Mouse (Mus musculus): ENCODE measurements around the gene Tnfrsf13c. TPM values are rescaled to one million over a fixed set of nuclear protein-coding genes. Genes with fewer than 3 reads are reported as not detected.

Tnfrsf13c gene
- polyA plus RNA-seq, 1 experiment from 2014 or later = not detected

- peak; percentile 93 for ATAC-seq
- Histone ChIP-seq H3K4me2 (replicated peaks; ENCODE audit: low read depth) (peak within 1 kb of the TSS; percentile 90), H3K4me3 (ENCODE audit: low read depth, low read length) (peak within 1 kb of the TSS; percentile 63), H3K9ac (ENCODE audit: low read depth, low read length) (peak within 1 kb of the TSS; percentile 43; the same call in 1 of the 2 replicates), H3K9me3 (ENCODE audit: control insufficient read depth) (no peaks in the 10 kb centered on the region), H3K27me3 (replicated peaks; ENCODE audit: control insufficient read depth, insufficient read depth, low read length) (no peaks in the 10 kb centered on the region), H3K36me3 (ENCODE audit: control insufficient read depth, insufficient read depth) (no peaks in the 10 kb centered on the region), H3K4me1 (replicated peaks; ENCODE audit: control insufficient read depth, insufficient read depth, low read length) (0 out of 2 replicates have a peak, but pooled peaks cover 2% of the 10 kb centered on the region), H3K27ac (ENCODE audit: low read depth, low read length) (no peak within 1 kb of the TSS)
- TF ChIP-seq CTCF (IDR thresholded peaks at IDR 0.05; ENCODE audit: low read depth) = no peak
- under 1% methylated on average over 65 of the region's 65 CpGs for WGBS
Observed at GRCm38 (mm10) chr15:82244115-82244804, 20.1 kb upstream of the Tnfrsf13c start, which contains the start of gene Cenpm. Gene Cenpm, minus strand, starts transcription at chr15:82244748.

- H3K27ac ChIP-seq (ENCODE audit: low read depth, low read length) = no peak overlapping the region
- 7% methylated on average over 12 of the region's 12 CpGs for WGBS
Observed at GRCm38 (mm10) chr15:82243742-82244114, 19.6 kb upstream of the Tnfrsf13c start.

GRCm38 (mm10) chr15:82243311-82243710, 19.1 kb upstream of the Tnfrsf13c start:
- H3K36me3 ChIP-seq (ENCODE audit: control insufficient read depth, insufficient read depth) = no peaks in the 10 kb centered on the region
- WGBS = 72% methylated on average over 3 of the region's 3 CpGs
- H3K9me3 ChIP-seq (ENCODE audit: control insufficient read depth) = no peaks in the 10 kb centered on the region
- TF ChIP-seq CTCF (IDR thresholded peaks at IDR 0.05; ENCODE audit: low read depth) = no peak
- H3K4me1 ChIP-seq (replicated peaks; ENCODE audit: control insufficient read depth, insufficient read depth, low read length) = 0 out of 2 replicates have a peak, but pooled peaks cover 2% of the 10 kb centered on the region
- H3K9ac ChIP-seq (ENCODE audit: low read depth, low read length) = no peak overlapping the region
- H3K4me2 ChIP-seq (replicated peaks; ENCODE audit: low read depth) = peak overlapping the region; percentile 90
- no peaks in the 10 kb centered on the region for H3K27me3 ChIP-seq (replicated peaks; ENCODE audit: control insufficient read depth, insufficient read depth, low read length)
- peak overlapping the region; percentile 63 for H3K4me3 ChIP-seq (ENCODE audit: low read depth, low read length)
- ATAC-seq = no peak
- no peak overlapping the region for H3K27ac ChIP-seq (ENCODE audit: low read depth, low read length)

More at GRCm38 (mm10) chr15:82243742-82244114, 19.6 kb upstream of the Tnfrsf13c start:
- H3K9me3 ChIP-seq (ENCODE audit: control insufficient read depth) = no peaks in the 10 kb centered on the region
- no peaks in the 10 kb centered on the region for H3K27me3 ChIP-seq (replicated peaks; ENCODE audit: control insufficient read depth, insufficient read depth, low read length)
- peak overlapping the region; percentile 90 for H3K4me2 ChIP-seq (replicated peaks; ENCODE audit: low read depth)
- peak overlapping the region; percentile 43; the same call in 1 of the 2 replicates for H3K9ac ChIP-seq (ENCODE audit: low read depth, low read length)
- no peaks in the 10 kb centered on the region for H3K36me3 ChIP-seq (ENCODE audit: control insufficient read depth, insufficient read depth)
- TF ChIP-seq CTCF (IDR thresholded peaks at IDR 0.05; ENCODE audit: low read depth) = no peak
- 0 out of 2 replicates have a peak, but pooled peaks cover 2% of the 10 kb centered on the region for H3K4me1 ChIP-seq (replicated peaks; ENCODE audit: control insufficient read depth, insufficient read depth, low read length)
- ATAC-seq = no peak
- peak overlapping the region; percentile 63 for H3K4me3 ChIP-seq (ENCODE audit: low read depth, low read length)

GRCm38 (mm10) chr15:82236565-82236964, 12.4 kb upstream of the Tnfrsf13c start:
- no peak overlapping the region for H3K4me3 ChIP-seq (ENCODE audit: low read depth, low read length)
- no peaks in the 10 kb centered on the region for H3K4me1 ChIP-seq (replicated peaks; ENCODE audit: control insufficient read depth, insufficient read depth, low read length)
- H3K4me2 ChIP-seq (replicated peaks; ENCODE audit: low read depth) = no peak overlapping the region
- peak; percentile 46 for ATAC-seq
- H3K9me3 ChIP-seq (ENCODE audit: control insufficient read depth) = no peaks in the 10 kb centered on the region
- 18% methylated on average over 5 of the region's 5 CpGs for WGBS
- no peaks in the 10 kb centered on the region for H3K27me3 ChIP-seq (replicated peaks; ENCODE audit: control insufficient read depth, insufficient read depth, low read length)
- no peaks in the 10 kb centered on the region for H3K36me3 ChIP-seq (ENCODE audit: control insufficient read depth, insufficient read depth)
- H3K27ac ChIP-seq (ENCODE audit: low read depth, low read length) = no peak overlapping the region
- H3K9ac ChIP-seq (ENCODE audit: low read depth, low read length) = no peak overlapping the region
- TF ChIP-seq CTCF (IDR thresholded peaks at IDR 0.05; ENCODE audit: low read depth) = peak; percentile 97

GRCm38 (mm10) chr15:82235661-82236060, 11.5 kb upstream of the Tnfrsf13c start:
- Histone ChIP-seq H3K4me2 (replicated peaks; ENCODE audit: low read depth) (no peak overlapping the region), H3K4me1 (replicated peaks; ENCODE audit: control insufficient read depth, insufficient read depth, low read length) (no peaks in the 10 kb centered on the region), H3K9ac (ENCODE audit: low read depth, low read length) (no peak overlapping the region), H3K36me3 (ENCODE audit: control insufficient read depth, insufficient read depth) (no peaks in the 10 kb centered on the region), H3K9me3 (ENCODE audit: control insufficient read depth) (no peaks in the 10 kb centered on the region), H3K4me3 (ENCODE audit: low read depth, low read length) (no peak overlapping the region), H3K27ac (ENCODE audit: low read depth, low read length) (no peak overlapping the region), H3K27me3 (replicated peaks; ENCODE audit: control insufficient read depth, insufficient read depth, low read length) (no peaks in the 10 kb centered on the region)
- ATAC-seq = no peak
- TF ChIP-seq CTCF (IDR thresholded peaks at IDR 0.05; ENCODE audit: low read depth) = no peak
- 76% methylated on average over 10 of the region's 10 CpGs for WGBS

GRCm38 (mm10) chr15:82232651-82233050, 8.5 kb upstream of the Tnfrsf13c start:
- Histone ChIP-seq H3K4me2 (replicated peaks; ENCODE audit: low read depth) (no peak overlapping the region), H3K27ac (ENCODE audit: low read depth, low read length) (no peak overlapping the region), H3K4me3 (ENCODE audit: low read depth, low read length) (no peak overlapping the region), H3K9me3 (ENCODE audit: control insufficient read depth) (no peaks in the 10 kb centered on the region), H3K4me1 (replicated peaks; ENCODE audit: control insufficient read depth, insufficient read depth, low read length) (no peaks in the 10 kb centered on the region), H3K27me3 (replicated peaks; ENCODE audit: control insufficient read depth, insufficient read depth, low read length) (no peaks in the 10 kb centered on the region), H3K36me3 (ENCODE audit: control insufficient read depth, insufficient read depth) (no peaks in the 10 kb centered on the region), H3K9ac (ENCODE audit: low read depth, low read length) (no peak overlapping the region)
- TF ChIP-seq CTCF (IDR thresholded peaks at IDR 0.05; ENCODE audit: low read depth) = no peak
- ATAC-seq = no peak
- 84% methylated on average over 4 of the region's 4 CpGs for WGBS

Data from intestine, postnatal 0 days (tissue).